In the genomic region with DNA sequence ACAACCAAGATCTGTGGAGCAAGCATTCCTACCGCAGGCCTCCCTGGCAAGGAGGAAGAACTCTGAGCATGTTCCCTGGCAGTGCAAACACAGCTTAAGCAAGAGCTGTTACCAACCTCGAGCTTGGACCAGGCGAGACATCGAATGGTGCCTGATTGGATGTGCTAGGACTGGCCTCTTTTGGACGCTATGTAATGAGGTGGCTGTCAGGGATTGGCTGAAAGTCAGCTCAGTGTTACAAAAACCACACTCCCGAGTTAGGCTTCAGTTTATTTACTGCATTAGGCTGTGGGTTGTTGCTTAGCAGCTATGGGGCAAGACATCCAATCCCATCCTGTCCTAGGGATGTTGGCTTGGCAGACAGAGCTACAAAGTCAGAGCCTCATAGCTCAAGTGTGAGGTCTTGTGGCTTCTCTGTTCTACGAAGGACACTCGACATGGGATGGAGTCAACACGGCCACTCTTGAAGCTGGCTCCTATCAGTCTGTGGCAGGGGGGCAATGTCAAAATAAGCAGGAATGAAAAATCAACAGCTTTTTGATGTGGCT, we compare ENCODE assay signal across 25 mouse cellular contexts.
DNase-seq lines count a peak whose midpoint lies in the region; ATAC-seq lines count a peak whose summit lies in the region.
"Had no signal": no experiment of that assay in that cellular context is flagged by ENCODE, and none has a peak within 500 bp of the region (broad histone marks: within the 10 kb centered on the region; RNA-seq: fewer than 3 reads in every experiment).

No protein-coding gene starts in this region.

- H3K36me3 ChIP-seq in heart, embryonic 11.5 days (ENCODE audit: control insufficient read depth, insufficient read depth, low read length): no peaks in the 10 kb centered on the region
- H3K36me3 ChIP-seq in embryonic facial prominence, embryonic 15.5 days: no peaks in the 10 kb centered on the region
- H3K36me3 ChIP-seq in liver, embryonic 12.5 days: no peaks in the 10 kb centered on the region
- H3K36me3 ChIP-seq: forebrain, embryonic 12.5 days; hindbrain, embryonic 12.5 days; midbrain, embryonic 15.5 days had no signal

- H3K9me3 ChIP-seq in heart, embryonic 11.5 days (replicated peaks; ENCODE audit: control insufficient read depth, low read length): no peaks in the 10 kb centered on the region
- H3K9me3 ChIP-seq in embryonic facial prominence, embryonic 15.5 days (replicated peaks): no peaks in the 10 kb centered on the region
- H3K9me3 ChIP-seq in liver, embryonic 12.5 days (replicated peaks): no peaks in the 10 kb centered on the region
- H3K9me3 ChIP-seq: forebrain, embryonic 12.5 days; hindbrain, embryonic 12.5 days; midbrain, embryonic 15.5 days had no signal

- no peak for ATAC-seq in heart, embryonic 11.5 days (replicated peaks; ENCODE audit: insufficient number of reproducible peaks, low FRiP score, low TSS enrichment)
- peak; percentile 80 for ATAC-seq in embryonic facial prominence, embryonic 15.5 days (ENCODE audit: insufficient number of reproducible peaks, low FRiP score, low TSS enrichment, low read depth)
- no peak for ATAC-seq in liver, embryonic 12.5 days
- ATAC-seq: inflammation-experienced regulatory T-cells, adult 6 months; midbrain, embryonic 15.5 days had no signal

- peaks cover 8% of the 10 kb centered on the region for H3K4me1 ChIP-seq in heart, embryonic 11.5 days (ENCODE audit: control insufficient read depth, insufficient read depth, low read length)
- H3K4me1 ChIP-seq in embryonic facial prominence, embryonic 15.5 days: peaks cover 8% of the 10 kb centered on the region; the same call in 1 of the 2 replicates
- no peaks in the 10 kb centered on the region for H3K4me1 ChIP-seq in liver, embryonic 12.5 days

- H3K27me3 ChIP-seq in heart, embryonic 11.5 days (ENCODE audit: control insufficient read depth, insufficient read depth, low read length): no peaks in the 10 kb centered on the region
- no peaks in the 10 kb centered on the region for H3K27me3 ChIP-seq in embryonic facial prominence, embryonic 15.5 days
- no peaks in the 10 kb centered on the region for H3K27me3 ChIP-seq in liver, embryonic 12.5 days (replicated peaks)
- H3K27me3 ChIP-seq: forebrain, embryonic 12.5 days; hindbrain, embryonic 12.5 days; midbrain, embryonic 15.5 days had no signal

- peak; percentile 95 for DNase-seq in heart, adult 11 months
- peak; percentile 77 for DNase-seq in NIH3T3 (ENCODE audit: low read depth)
- DNase-seq in natural killer cell, adult 2 months (ENCODE audit: low spot score in 2 of 2): peak; percentile 36 to 64
- no peak for DNase-seq in gastrocnemius, postnatal 4 days (ENCODE audit: low spot score in 2 of 2)
- no peak for DNase-seq in Muller cell, postnatal 12 days (ENCODE audit: inconsistent ontology term)
- DNase-seq: adrenal gland, postnatal 36 days; cerebellum, adult 11-12 months; cerebellum, postnatal 14 days; gastrocnemius, postnatal 14 days; kidney, adult 2 months; kidney, postnatal 14 days; left cerebral cortex, postnatal 4 days; lung, embryonic 14.5 days; retina, postnatal 1 day; right cerebral cortex, postnatal 4 days; thymus, postnatal 4 days had no signal

- no peak overlapping the region for H3K4me2 ChIP-seq in heart, embryonic 11.5 days
- no peak overlapping the region for H3K4me2 ChIP-seq in embryonic facial prominence, embryonic 15.5 days (replicated peaks)
- H3K4me2 ChIP-seq in liver, embryonic 12.5 days: no peak overlapping the region
- H3K4me2 ChIP-seq: forebrain, embryonic 12.5 days; hindbrain, embryonic 12.5 days; liver, embryonic 11.5 days; lung, embryonic 14.5 days; midbrain, embryonic 15.5 days had no signal

- H3K4me3 ChIP-seq in heart, embryonic 11.5 days (ENCODE audit: low read depth, low read length): no peak overlapping the region
- H3K4me3 ChIP-seq in embryonic facial prominence, embryonic 15.5 days (replicated peaks): no peak overlapping the region
- H3K4me3 ChIP-seq in liver, embryonic 12.5 days: no peak overlapping the region
- H3K4me3 ChIP-seq: forebrain, embryonic 12.5 days; hindbrain, embryonic 12.5 days; layer of hippocampus, adult 2 months; midbrain, embryonic 15.5 days had no signal

- no peak overlapping the region for H3K9ac ChIP-seq in heart, embryonic 11.5 days (ENCODE audit: low read depth, low read length)
- no peak overlapping the region for H3K9ac ChIP-seq in embryonic facial prominence, embryonic 15.5 days
- no peak overlapping the region for H3K9ac ChIP-seq in liver, embryonic 12.5 days
- H3K9ac ChIP-seq: forebrain, embryonic 12.5 days; hindbrain, embryonic 12.5 days; lung, embryonic 14.5 days; midbrain, embryonic 15.5 days had no signal

- WGBS in heart, embryonic 11.5 days (ENCODE audit: insufficient replicate concordance): 78% methylated on average over 9 of the region's 9 CpGs
- WGBS in embryonic facial prominence, embryonic 15.5 days: 71% methylated on average over 9 of the region's 9 CpGs
- 65% methylated on average over 9 of the region's 9 CpGs for WGBS in liver, embryonic 12.5 days (ENCODE audit: insufficient replicate concordance)

- no peak overlapping the region for H3K27ac ChIP-seq in heart, embryonic 11.5 days (ENCODE audit: low read depth, low read length)
- H3K27ac ChIP-seq in embryonic facial prominence, embryonic 15.5 days (replicated peaks): 0 out of 2 replicates have a peak overlapping the region, but pooled peaks have one; percentile 29
- H3K27ac ChIP-seq in liver, embryonic 12.5 days: no peak overlapping the region
- H3K27ac ChIP-seq: forebrain, embryonic 12.5 days; hindbrain, embryonic 12.5 days; layer of hippocampus, adult 2 months; midbrain, embryonic 15.5 days had no signal

Comparison
In these comparisons a context has a peak if more than half of its experiments do, and no peak if none do; other contexts are left out.
1. DNase-seq: peak in heart, adult 11 months (single experiment), NIH3T3 (single experiment) and natural killer cell, adult 2 months (2 of 2); none in gastrocnemius, postnatal 4 days (0 of 2) and Muller cell, postnatal 12 days (single experiment).